Mouse (Mus musculus) kidney, adult 2 months (tissue): Measurements from ENCODE around the gene Nkain1.

Source experiments
- CTCF ChIP-seq: fragments of 200-500 bp; conservative IDR thresholded peaks from 2 replicates; pipeline ENCODE4 v1.5.1; 2011; ENCODE audit warnings: low read depth, mild to moderate bottlenecking, control low read depth, low read length, moderate library complexity, mixed read lengths; ENCODE audit not compliant: insufficient read depth, insufficient read length
- POLR2A ChIP-seq: fragments of 200-500 bp; IDR thresholded peaks from one replicate; pipeline ENCODE4 v1.6.1; 2011; ENCODE audit warnings: low read depth, low read length, control low read depth

DNA sequence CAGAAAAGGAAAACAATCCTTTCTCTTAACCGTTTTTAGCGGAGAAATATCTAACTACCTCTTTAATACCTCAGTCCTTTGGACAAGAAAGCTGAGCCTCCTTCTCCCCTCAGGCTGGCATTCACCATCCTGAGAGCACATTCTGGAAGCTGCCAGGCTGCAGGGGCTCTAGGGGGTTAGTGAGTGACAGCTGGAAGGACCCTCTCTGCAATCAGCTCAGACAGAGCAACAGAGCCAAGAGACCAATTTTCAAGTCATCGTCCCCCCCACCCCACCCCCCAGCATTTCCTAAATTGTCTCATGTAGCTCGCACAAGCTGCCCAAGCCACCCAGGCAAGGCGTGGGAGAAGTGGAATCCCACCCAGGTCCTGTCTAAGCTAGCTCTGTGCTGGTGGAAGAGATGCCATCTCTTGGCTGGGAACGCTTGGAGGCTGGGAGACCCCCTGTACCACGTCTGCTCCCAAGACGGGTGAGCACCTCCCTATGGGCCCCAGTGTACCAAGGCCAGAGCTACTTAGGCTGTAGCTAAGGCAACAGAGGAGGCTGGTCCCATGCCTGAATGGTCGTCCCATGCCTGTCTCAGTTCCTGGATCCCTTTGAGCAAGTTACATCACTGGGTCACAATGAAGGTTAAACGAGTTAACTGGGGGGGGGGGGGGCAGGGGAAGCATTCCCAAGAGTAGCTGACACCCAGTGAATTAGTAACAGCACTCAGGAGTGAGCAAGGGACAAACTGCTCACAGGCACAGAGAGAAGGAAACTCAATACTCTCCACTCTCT, 2.8 kb downstream of the Nkain1 start:
- TF ChIP-seq CTCF (no peak), POLR2A (no peak)
